Mouse (Mus musculus) CD4-positive naive resting alpha-beta T cell, adult 57 days (primary cell): Measurements from ENCODE around the gene Ubqlnl. TPM values are rescaled to one million over a fixed set of nuclear protein-coding genes. Genes with fewer than 3 reads are reported as not detected.

ENCODE experiments used
- total RNA-seq: library from RNA; stranded (reverse); gene quantifications from one replicate; pipeline ENCODE4 v1.2.4, GENCODE M21; 2023

The Ubqlnl gene
- total RNA-seq = not detected

GRCm38 (mm10) chr7:104150456-104150855 is at the start of gene Ubqlnl:
TSS of gene Ubqlnl (minus strand) at chr7:104150556.

DNA sequence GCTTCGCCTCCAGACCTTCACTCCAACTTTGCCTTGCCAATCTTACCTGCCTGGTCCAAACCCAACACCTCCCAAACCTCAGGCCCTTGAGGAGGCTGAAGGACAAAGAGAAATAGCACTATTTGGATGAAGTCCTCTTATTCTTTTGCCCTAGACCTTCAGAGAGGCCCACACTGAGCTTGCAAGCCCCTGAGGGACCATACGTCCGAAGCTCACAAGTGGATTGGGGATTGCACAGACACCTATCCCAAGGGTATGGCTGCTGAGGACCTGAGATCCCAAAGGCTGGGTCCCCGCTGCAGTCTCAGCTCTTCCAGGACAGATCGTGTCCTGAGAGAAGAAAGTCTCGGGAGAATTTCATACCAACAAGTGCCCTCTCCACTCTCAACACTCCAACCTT is 45.5 kb upstream of the Ubqlnl start, which contains the start of gene Olfr649:
Gene Olfr649 (minus strand): TSS at position 101 of the 400 bp plus-strand sequence.

DNA sequence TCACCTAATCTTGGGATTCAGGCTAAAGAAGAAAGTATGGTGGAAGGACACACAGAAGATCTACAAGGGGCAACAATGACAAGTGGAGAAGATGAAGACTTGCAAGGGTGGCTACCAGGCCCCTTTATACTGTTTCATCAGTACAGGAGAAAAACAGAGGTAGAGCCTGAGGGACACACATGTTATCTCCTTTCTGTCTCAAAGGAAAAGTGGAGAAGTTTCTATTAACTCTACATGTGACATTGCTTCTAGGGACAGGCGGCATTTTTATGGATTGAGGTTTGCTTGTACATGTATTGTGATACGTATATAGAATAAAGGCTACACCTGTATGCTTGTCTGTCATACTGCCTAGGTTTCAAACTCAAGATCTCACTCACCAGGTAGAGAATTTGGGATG is 32.9 kb upstream of the Ubqlnl start, which contains the start of gene Olfr648:
Gene Olfr648 (minus strand): TSS at position 101 of the 400 bp plus-strand sequence.

DNA sequence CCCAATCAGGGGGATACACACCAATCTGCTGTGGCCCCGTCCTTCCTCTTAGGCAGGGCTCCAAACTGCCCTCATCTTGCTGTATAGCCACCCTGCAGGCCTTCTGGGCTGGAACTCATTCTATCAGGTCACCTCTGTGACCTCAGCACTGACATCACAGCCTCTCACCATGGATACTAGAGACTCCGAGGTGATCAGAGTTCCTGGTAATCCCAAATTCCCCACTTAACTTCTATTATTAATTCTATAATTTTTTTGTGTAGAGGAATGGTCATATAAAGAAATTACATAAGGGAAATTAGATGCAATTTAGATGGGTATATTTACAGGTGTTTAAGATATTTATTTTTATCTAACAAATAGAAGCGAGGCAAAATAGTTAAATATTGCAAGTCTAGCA is 7.2 kb downstream of the Ubqlnl start, which contains the start of gene Ubqln3:
Gene Ubqln3 (minus strand): TSS at position 101 of the 400 bp plus-strand sequence.

GRCm38 (mm10) chr7:104137305-104137704 is 13.1 kb downstream of the Ubqlnl start, which contains the start of gene Olfr643:
TSS of gene Olfr643 (minus strand) at chr7:104137405.

GRCm38 (mm10) chr7:104129726-104130125 is 20.6 kb downstream of the Ubqlnl start, which contains the start of gene Ubqln5:
TSS of gene Ubqln5 (minus strand) at chr7:104129826.

DNA sequence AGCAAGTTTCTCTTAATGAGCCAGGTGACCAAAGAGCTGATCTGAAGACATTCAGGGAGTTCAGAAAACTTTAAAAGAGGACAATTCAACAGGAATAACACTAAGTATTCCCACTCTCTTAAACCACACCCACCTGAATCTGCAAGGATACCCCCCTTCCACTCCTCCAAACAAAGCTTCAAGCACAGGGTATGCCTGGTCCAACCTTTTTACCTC is 45.7 kb downstream of the Ubqlnl start, which contains the start of gene Olfr646:
Gene Olfr646 (plus strand): TSS at position 117 of the 216 bp plus-strand sequence.

Other genes with a start within 250 kb of the Ubqlnl start
- gene Olfr65, start 247.1 kb downstream of the Ubqlnl start, total RNA-seq = not detected
- gene Olfr631, start 221.7 kb downstream of the Ubqlnl start, total RNA-seq = not detected
- not detected for gene Olfr632, start 216.2 kb downstream of the Ubqlnl start, total RNA-seq
- gene Olfr633, start 206.1 kb downstream of the Ubqlnl start, total RNA-seq = not detected
- not detected for gene Olfr635, start 179.4 kb downstream of the Ubqlnl start, total RNA-seq
- gene Olfr638, start 151.8 kb downstream of the Ubqlnl start, total RNA-seq = not detected
- gene Olfr639, start 133.3 kb downstream of the Ubqlnl start, total RNA-seq = 0.21 TPM
- not detected for gene Olfr640, start 125.0 kb downstream of the Ubqlnl start, total RNA-seq
- not detected for gene Olfr641, start 115.1 kb downstream of the Ubqlnl start, total RNA-seq
- not detected for gene Olfr642, start 97.9 kb downstream of the Ubqlnl start, total RNA-seq
- not detected for gene 4930516K23Rik, start 89.1 kb downstream of the Ubqlnl start, total RNA-seq
- gene Olfr644, start 78.7 kb downstream of the Ubqlnl start, total RNA-seq = not detected
- gene Olfr645, start 65.1 kb downstream of the Ubqlnl start, total RNA-seq = not detected
- gene Olfr646, start 45.7 kb downstream of the Ubqlnl start, total RNA-seq = not detected
- gene Ubqln5, start 20.7 kb downstream of the Ubqlnl start, total RNA-seq = not detected
- not detected for gene Olfr643, start 13.2 kb downstream of the Ubqlnl start, total RNA-seq
- not detected for gene Ubqln3, start 7.3 kb downstream of the Ubqlnl start, total RNA-seq
- gene Olfm5, start 14.3 kb upstream of the Ubqlnl start, total RNA-seq = not detected
- not detected for gene Olfr648, start 32.8 kb upstream of the Ubqlnl start, total RNA-seq
- not detected for gene Olfr649, start 45.4 kb upstream of the Ubqlnl start, total RNA-seq
- gene Trim6, start 68.2 kb upstream of the Ubqlnl start, total RNA-seq = not detected
- gene Trim34a, start 93.9 kb upstream of the Ubqlnl start, total RNA-seq = 25.1 TPM
- gene Trim5, start 137.5 kb upstream of the Ubqlnl start, total RNA-seq = 22.3 TPM
- 99.6 TPM for gene Trim12a, start 164.9 kb upstream of the Ubqlnl start, total RNA-seq
- gene Trim34b, start 178.9 kb upstream of the Ubqlnl start, total RNA-seq = 0.68 TPM
- 37.2 TPM for gene Trim12c, start 202.8 kb upstream of the Ubqlnl start, total RNA-seq
- 1.8 TPM for gene Trim30b, start 219.3 kb upstream of the Ubqlnl start, total RNA-seq